Mouse (Mus musculus) cerebellum, postnatal 10 days (tissue): ENCODE results near the gene Pdzd2.

Source experiments
- DNase-seq, 2 experiments: peaks; one replicate each; pipeline ENCODE4 v3.0.0; 2021; ENCODE audit warnings: mixed read lengths in 2 of 2

Pdzd2 gene

DNA sequence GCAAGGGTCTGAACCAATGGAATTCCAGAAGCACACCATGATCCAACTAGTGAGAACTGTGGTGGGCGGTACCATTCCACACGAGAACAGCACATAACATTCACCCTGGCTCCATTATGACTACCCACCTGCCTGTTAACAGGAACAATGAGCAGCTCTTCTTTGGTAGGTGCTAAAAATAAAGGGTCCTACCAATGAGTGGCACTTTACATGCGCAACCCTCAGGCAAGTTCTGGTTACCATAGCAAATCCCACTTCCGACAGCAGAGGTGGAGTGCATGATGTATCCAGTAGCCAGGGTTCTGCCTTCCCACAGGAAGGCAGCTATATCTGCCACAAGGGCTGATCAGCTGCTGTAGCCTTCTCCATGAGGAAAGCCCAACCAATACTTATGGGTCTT, 11.3 kb downstream of the Pdzd2 start:
- no peak for DNase-seq

DNA sequence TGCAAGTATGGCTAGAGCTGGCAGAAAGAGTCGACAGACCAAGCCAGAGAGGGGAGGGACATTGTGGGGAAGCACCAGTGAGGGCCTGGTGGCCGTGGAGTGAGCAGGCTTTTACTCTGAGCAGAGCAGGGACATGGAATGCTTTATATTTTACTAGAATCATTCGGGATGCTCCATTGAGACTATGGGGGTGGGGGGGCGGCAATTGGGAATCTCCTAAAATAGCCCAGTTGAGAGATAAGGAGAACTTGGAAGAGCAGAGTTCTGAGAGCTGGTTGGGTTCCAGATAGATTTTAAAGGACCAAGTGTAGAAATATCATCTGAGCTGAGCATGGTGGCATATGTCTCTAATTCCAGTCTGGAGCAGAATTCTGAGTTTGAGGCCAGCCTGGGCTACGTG, 14.5 kb downstream of the Pdzd2 start:
- no peak for DNase-seq

DNA sequence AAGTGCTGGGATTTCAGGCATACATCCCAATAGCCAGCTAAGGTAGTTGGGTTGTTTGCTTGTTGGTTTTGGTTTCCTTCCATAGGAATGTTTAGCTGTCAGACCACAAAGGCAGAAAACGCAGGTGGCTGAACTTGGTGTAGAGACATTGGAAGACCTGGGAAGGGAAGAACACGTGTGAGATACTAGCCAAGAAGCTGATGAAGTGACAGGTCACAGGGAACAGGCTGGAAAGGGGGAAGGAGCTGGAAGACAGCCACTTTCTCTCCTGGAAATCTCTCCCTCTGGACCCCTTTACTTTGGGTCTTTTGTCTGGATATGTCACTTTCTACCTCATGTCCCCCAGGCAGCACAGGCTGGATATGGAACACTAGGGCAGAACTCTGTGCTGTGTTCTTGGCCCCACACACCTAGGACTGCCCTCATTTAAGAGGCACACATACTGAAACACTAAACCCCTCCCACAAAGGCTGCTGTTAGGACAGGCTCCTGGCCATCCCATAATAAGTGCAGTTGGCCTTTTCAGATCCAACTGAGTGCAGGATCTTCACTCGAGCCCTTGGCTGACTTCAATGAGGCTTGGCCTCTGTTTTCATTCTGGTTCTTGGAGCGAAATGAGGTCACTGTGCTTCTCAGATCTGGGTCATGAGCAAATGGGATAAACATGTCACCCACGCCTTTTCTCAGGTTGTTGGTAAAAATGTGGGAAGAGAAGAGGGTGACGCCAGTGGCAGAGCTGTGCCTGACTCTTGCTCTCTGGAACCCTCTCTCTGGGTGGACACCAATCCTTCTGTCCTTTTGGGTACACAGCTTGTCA, 17.8 kb downstream of the Pdzd2 start:
- DNase-seq = no peak

DNA sequence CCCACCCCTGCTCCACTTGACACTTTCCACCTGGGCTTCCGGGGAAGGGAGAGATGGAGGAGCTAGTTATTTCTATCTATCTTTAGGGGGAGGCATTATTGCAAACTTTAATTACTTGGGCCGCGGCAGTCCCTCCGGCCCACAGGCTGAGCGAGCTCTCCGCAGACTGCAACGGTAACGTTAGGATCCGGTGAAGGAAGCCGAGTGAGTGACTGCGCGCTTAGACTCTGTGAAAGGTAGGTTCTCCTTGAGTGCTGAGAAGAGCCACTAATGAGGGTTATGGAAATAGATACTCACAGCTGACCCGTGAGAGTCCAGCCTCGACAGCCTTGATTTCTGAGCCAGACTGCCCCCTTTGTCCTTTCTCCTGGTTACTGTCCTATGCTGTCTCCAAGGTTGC, 20.9 kb downstream of the Pdzd2 start:
- no peak for DNase-seq

DNA sequence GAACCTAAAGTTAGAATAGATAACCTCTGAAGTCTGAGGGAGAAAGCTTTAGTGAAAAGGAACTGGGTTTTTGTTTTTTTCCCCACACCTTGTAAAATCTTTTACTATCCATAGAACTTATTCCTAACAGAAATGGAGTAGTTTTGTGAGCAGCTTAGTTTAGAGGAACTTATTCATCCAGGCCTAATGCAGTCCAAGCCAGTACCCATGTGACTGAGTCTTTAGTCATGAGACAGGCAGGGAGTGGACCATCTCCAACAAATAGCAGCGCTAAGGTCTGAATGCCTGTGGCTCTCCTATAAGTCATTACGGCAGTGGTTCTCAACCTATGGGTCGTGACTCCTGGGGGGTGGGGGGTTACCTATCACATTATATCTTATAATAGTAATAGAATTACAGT, 22.3 kb downstream of the Pdzd2 start:
- DNase-seq = no peak

DNA sequence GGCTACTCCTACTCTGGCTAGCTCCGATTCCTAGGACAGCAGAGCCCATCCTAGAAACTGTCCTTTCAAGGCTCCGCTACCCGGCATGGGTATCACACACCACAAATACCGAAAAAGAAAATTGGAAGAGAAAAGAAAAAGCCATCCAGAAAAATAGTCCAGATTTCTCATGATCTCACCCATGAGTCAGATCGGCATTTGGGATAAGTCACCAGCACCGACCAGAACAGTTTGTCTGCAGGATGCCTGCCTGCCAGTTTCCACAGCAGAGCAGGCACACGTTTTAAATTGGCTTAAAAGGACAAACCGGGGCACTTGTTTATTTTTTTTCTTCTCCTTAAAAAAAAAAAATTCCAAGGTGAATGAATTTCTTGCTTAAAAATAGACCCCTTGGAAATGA, 22.8 kb downstream of the Pdzd2 start:
- DNase-seq = no peak

DNA sequence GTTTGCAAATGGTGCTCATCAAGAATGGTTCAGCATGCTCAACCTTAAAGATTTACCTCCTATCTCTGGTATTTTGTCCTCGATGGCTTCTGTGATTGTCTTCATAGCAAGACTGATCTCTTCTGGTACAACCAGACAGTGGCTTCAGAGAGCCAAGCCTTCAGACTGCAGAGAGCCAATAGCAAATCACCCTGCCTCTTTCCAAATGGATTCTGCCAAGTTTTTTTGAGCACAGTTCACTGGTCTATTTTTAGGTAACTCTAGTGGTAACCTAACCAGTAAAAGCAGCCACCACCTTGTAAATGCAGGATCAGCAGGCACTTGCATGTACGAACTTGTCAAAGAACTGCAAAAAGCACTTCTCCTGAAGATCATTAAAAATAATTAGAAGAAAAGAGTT, 25.4 kb downstream of the Pdzd2 start:
- peak in 1 of 2 experiments; percentile 34 for DNase-seq

DNA sequence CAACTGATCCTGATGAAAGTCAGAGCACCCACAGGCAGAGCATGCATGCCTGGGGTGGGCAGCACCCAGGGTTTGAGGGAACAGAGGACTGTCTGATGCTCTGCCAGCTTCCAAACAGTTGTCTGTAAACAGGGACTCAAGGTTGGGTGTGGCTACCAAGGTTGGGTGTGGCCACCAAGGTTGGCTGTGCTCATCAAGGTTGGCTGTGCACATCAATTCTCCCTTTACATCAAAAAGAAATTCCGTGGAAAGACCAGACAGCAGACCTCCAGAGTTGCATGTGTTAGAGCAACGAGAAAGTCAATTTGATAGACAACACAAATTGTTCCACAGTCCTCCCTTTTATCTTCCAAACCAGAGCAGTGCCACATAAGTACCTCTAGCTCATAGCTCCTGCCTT, 26.5 kb downstream of the Pdzd2 start:
- DNase-seq = no peak

DNA sequence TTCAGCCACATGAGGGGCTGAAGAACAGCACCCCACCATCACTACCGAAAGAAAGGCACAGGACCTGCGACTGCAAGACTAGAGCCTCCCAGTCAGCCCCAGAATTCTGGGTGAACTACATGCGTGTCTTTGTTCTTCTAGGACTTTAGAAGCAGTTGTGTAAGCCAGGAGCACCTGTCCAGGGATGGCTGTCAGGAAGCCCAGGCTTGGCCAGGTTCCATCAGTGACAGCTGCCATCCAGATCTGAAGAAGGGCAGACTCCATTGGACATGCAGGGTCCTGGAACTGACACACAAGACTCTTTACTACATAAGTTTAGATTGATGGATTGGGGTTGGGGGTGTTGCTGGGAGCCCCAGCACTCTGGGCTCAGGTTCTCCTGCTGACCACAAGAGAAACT, 29.7 kb downstream of the Pdzd2 start:
- DNase-seq = peak; percentile 85 to 87

DNA sequence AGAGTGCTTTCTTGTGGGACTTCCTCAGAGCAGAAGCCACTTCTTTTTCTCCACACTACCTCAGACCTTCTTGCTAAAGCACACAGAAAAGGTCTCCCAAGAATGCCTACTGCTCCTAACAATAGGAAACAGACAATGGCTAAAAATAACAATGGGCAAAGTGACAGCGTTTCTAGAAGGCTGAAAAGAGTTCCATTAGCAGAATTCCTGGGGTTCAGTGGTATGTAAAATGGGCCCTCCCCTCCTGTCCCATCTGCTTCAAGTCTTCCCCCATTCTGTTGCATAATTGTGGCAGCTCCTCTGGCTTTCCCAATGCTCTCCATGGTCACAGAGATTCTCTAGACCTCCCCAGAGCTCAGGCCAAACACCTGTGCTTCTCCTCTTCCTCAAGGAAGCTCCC, 31.4 kb downstream of the Pdzd2 start:
- DNase-seq = no peak

DNA sequence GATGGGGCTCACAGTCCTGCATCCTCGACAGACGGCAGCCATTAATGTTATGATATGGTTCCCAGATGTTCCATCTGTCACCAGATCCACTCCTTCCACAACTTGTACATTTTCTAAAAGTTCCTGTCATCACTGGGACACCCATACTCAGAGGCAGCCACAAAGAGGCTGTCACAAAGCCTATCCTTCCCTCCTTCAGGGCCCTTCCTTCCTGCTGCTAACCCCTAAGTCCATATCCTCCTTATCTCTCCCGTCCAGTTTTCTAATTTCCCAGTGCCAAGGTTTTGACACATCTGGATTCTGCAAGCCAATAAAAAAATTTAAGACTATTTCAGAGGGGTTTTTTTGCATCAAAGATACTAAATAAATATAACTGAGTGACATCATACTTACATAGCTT, 32.8 kb downstream of the Pdzd2 start:
- no peak for DNase-seq

DNA sequence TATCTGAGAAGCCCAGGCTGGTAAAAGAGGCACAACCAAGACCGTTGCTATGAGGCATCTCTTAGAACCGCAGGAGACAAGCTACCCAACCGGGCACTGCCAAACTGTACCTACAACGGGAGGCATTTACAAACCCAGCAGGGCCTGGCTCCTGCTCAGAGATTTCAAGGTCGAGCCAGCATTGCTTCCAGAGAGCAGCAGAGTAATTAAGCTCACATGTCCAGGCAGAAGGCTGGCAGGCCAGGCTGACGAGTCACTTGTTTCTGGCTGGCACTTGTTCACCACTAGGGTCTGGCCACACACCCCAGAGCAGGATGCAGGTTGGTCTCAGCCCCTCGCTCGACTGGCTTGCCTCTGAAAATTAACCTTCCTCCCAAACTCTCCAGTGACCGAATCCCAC, 39.4 kb downstream of the Pdzd2 start:
- peak; percentile 90 to 96 for DNase-seq

DNA sequence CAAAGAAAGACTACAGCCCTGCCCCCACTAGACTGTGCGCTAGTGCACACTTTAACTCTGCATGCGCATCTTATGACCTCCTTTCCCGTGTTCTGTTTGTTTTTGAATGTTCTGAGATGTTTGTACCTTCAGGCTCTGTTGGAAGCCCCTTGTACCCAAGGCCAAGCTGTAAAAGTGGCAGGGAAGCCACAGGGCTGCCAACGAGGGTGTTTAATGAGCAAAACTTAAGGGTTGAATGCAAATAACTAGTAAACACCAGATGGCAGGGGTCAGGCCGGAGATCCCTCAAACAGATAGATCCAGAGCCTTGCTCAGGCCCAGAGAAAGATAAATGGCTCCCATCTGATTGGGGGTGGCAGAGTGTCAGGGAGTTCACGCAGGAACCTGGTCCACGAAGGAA, 42.0 kb downstream of the Pdzd2 start:
- no peak for DNase-seq

DNA sequence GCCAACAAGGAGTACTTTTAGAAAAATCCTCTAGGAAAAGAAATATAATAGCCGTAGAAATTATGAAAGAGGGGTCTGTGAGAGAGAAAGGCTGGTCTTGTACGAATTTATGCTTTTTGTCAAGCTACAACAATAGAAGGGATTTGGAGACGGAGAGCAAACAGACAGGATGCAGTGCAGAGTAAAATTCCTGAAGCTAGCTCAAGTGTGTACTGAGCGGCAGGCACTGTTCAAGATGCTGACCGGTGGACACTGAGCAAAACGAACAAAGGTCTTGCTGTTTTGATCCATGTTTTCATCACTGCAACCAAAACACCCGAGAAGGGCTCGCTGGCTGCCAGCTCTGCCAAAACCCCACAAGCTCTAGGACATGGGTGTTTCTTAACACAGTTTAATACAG, 42.8 kb downstream of the Pdzd2 start:
- DNase-seq = no peak

DNA sequence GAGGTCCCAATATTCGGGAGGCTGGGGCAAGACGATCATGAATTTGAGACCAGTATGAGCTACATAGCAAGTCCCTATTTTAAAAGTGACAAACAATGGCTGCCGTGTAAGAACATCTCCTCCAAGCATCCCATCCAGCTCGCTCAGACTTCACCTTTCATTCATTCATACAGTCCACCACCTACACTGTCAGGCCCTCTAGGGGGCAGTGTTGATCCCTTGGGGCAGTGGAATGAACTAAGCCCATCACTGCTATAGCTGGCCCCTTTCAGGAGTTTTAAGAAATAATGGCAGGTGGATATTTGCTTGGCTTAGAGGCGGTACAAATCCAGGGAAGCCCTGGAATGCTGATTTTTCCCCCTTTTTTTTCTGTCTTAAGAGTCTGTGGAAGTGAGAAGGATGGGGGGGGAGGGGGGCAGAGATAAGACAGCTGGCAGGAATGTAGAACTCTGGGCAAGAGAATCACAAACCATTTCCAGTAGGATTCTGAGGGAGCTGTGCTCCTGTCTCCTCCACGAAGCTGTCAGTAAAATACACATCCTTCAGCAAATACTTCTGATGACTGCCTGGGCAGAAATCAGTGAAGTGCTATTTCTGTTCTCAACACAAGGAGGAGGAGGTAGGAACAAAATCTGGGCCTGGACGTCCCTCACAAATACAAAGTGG, 49.9 kb downstream of the Pdzd2 start:
- DNase-seq = no peak

DNA sequence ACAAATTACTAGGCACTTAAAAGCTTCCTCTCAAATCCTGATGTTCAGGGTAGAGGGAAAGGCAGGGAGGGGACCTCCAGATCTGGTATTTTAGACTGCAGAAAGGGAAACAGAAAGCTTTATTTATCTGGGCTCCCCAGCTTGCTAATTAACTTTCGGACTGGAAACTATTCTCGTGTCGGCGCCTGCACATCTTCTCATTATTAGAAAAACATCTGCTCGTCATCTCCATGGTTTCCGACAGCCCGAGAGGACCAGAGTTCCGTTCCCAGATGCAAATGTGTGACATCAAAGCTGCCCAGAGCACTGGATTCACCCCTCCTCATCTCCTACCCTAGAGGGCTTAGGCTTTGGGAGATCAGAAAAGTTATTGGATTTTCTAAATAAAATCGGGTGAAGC, 57.2 kb downstream of the Pdzd2 start:
- no peak for DNase-seq

DNA sequence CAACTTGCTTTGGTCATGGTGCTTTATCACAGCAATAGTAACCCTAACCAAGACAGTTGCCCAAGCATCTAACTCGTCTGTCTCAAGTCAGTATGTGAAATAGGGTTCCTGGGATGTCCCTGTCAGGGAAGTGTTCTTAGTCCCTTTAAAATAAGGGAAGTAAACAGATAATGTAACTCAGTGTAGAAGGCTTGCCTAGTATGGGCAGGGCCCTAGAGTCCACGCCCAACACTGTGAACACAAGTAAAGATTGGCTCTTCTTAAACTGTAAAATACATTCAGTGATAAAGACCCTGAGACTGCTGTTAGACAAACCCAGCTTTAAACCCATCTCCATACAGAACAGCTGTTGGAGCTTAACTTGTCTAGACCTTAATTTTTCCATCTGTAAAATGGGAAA, 57.8 kb downstream of the Pdzd2 start:
- DNase-seq = no peak

DNA sequence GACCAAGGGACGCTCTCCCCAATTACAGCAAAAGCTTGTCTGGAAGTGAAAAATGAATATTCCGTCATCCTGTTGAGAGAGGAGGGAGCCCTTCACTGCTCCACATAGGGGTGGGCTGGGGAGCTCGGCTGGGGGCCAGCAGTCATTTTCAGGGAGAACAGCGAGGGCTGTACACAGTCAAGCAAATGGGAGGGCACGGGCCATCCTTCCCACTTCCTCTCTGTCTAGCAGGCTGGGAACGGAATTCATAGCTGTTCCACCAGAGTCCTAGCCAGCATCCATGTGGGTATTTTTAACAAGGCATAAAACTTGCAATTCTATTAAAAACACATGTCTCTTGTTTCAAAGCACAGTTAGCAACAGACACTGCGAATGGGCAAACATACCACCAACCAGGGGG, 59.0 kb downstream of the Pdzd2 start:
- no peak for DNase-seq

DNA sequence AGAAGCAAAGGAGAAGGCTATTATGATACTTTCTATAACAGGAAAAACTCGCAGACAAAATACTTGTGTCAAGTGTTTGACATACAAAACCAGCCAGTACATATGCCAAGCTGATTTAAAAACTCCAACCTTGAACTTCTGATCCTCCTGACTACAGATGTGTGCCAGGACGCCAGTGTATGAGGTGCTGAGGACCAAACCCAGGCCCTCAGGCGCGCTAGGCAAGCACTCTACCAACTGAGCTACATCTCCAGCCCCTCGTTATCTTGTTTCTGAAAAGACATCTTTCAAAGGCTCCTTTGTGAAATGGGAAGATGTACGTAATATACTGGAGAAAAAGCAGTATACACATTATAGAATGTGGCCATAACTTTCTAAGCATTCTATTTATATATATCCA, 59.7 kb downstream of the Pdzd2 start:
- no peak for DNase-seq

DNA sequence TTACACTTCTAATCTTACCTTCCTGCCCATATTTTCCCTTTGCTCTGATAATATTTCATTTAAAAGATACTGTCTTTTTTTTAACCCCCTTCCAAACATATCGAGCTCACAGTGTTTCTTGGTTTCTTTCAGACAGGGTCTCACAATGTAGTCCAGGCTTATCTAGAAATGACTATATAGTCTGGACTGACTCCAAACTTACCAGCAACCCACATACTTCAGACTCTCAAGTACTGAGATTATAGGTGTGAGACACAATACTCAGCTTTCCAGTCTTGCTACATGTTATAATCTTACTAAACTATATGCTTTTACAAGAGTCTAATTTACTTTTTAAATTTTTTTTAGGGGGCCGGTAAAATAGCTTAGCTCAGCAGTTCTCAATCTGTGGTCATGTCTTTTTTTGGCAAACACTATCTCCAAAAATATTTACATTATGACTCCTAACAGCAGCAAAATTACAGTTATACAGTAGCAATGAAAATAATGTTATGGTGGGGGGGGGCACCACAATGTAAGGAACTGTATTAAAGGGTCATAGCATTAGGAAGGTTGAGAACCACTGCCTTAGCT, 61.1 kb downstream of the Pdzd2 start:
- no peak for DNase-seq

DNA sequence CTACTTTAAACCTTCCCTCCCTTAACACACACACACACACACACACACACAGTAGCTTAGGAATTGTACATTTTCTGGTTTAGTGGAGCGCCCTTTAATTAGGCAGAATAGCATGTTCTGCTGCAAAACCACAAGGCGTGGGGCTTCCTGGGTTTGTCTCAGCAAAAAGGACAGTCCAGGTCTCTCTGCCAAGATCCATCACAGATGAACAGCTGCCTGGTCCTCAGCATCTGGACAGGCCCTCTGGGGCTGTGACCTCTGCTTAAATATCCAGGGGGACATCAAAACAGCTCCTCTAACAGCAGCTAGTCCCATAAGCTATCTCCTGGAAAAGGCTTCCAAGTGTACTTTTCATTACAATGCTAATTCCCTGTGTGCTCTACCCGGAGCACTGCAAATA, 64.4 kb downstream of the Pdzd2 start:
- DNase-seq = no peak

DNA sequence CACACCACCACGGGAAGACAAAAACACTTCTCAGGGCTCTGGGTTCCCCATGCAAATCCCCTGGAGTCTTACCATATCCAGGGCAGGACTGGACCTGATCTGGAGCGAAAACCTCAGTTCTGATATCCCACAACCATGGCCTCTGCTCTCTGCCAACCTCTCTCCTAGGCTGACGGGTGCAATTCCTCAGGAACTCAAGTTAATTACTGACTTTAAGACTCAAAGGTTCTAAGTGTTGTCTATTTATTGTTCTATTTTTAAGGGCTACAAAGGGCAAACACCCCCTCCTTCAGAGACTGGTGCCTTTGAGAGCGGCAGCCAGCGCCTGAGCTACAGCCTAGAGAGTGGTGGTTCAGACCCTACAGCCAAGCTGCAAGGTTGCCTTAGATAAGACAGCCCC, 65.7 kb downstream of the Pdzd2 start:
- no peak for DNase-seq

DNA sequence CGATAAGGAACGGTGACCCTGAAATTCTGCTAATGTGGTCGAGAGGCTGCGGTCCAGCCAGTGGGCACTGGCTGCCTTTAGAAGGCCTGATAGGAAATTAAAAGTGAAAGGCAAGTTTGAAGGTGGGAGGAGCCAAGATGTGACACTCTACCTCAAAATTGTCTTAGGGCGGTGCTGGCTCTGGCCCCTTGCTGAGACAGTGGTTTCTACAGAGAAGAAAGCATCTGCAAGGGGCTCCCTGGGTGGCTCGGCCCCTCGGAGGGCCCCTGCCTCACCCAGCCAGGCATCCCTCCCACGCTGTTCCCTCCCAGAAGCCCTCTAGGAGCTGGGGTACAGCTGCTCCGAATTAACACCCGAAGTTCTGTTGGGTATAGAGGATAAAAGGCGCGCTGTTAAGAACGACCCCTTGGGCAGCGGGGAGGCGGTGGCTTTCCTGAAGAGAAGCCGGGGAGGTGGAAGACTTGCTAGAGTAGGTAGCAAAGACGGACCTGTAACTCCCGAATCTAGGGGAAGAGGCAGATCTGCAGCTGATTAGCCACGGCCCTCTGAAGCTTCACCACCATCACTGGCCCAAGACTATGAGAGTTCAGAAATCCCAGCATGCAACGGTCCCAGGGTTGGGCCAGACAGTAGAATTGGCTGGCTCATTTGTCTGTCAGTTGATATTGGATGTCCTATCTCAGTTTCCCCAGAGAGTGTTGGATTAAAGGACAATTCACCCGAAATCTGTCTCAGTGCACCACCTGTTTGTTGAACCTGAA, 71.8 kb downstream of the Pdzd2 start:
- no peak for DNase-seq

DNA sequence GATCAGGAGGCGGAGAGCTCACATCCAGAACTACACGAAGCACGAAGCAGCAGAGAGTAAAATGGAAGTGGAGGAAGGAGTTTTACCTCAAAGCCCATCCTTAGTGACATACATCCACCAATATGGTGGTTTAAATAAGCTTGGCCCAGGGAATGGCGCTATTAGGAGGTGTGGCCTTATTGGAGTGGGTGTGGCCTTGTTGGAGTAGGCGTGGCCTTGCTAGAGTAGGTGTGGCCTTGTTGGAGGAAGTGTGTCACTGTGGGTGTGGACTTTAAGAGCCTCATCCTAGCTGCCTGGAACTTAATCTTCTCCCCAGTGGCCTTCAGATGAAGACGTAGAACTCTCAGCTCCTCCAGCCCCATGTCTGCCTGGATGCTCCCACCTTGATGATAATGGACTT, 73.8 kb downstream of the Pdzd2 start:
- DNase-seq = no peak
